Mouse (Mus musculus) liver, adult 2 months (tissue): ENCODE data around the gene Elf2.

Experiments
- CTCF ChIP-seq: fragments of 200-500 bp; IDR thresholded peaks from 2 replicates; pipeline ENCODE4 v1.5.1; 2011; ENCODE audit warnings: low read depth, low read length, control low read depth
- POLR2A ChIP-seq: fragments of 200-500 bp; IDR thresholded peaks from 2 replicates; pipeline ENCODE4 v1.6.1; 2011; ENCODE audit warnings: low read length, control low read depth; ENCODE audit not compliant: insufficient read depth; ENCODE audit errors: extremely low read depth

DNA sequence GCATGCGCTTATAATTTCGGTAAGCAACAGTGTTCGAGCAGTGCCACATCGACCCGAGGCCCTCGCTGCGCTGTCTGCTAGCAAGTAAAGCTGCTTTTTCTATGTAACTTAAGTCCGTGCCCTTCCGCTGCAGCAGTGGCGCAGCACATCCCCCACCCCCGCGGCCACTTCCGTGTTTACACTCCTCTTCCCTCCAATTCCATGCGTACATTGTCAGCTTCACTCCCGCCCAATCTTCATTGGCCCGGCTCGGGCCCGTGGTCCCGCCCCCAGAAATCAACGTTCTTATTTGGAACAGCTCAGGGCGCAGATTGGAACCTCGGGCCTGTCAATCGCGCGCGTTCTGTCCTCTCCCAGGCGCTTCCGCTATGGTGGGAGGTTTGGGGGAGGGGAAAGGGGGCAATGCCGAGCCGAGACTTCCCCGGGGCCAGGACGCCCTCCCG is 64.5 kb downstream of the Elf2 start:
- TF ChIP-seq CTCF (no peak), POLR2A (0 out of 2 replicates have a peak, but pooled peaks have one; percentile 14)
